Mouse (Mus musculus) cerebellum, adult 2 months (tissue): ENCODE results near the gene Hdc.

ENCODE experiments used
- CTCF ChIP-seq: fragments of 200-500 bp; IDR thresholded peaks from 2 replicates; pipeline ENCODE4 v1.5.1; 2011; ENCODE audit warnings: low read depth, mild to moderate bottlenecking, control low read depth, low read length, moderate library complexity, borderline replicate concordance; ENCODE audit not compliant: insufficient read depth
- POLR2A ChIP-seq: fragments of 200-500 bp; IDR thresholded peaks from 2 replicates; pipeline ENCODE4 v1.6.1; 2011; ENCODE audit warnings: low read length, control low read depth, borderline replicate concordance; ENCODE audit not compliant: insufficient read depth

DNA sequence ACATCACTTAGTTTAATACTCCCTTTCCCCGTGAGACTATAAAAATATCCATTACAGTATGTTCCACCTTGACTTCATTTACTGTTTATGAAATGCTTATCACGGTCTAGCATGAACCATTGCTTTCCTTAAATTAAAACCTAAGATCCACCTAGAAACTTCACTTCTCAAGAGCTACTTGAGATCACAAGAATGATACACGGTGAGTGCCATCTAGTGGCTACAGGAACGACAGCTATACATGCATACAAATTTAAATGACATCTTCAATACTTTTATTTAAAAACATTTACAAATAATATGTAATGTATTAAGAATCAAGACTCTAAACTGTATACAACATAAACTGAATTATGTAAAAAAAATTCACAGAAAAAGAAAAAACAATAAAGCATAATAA lies 44.4 kb upstream of the Hdc start:
- TF ChIP-seq POLR2A = no peak
- TF ChIP-seq CTCF = peak; percentile 28; the same call in 1 of the 2 replicates
